Mouse (Mus musculus) testis, adult 2 months (tissue): Measurements from ENCODE around the gene Hltf.

Source experiments
- CTCF ChIP-seq: fragments of 200-500 bp; IDR thresholded peaks from 2 replicates; pipeline ENCODE4 v1.5.1; 2012; ENCODE audit warnings: low read depth, mild to moderate bottlenecking, inconsistent platforms, low read length, moderate library complexity; ENCODE audit not compliant: control insufficient read depth, insufficient read depth, insufficient replicate concordance
- POLR2A ChIP-seq: fragments of 200-500 bp; IDR thresholded peaks from 2 replicates; pipeline ENCODE4 v1.6.1; 2012; ENCODE audit warnings: low read depth, mild to moderate bottlenecking, inconsistent platforms, low read length, moderate library complexity; ENCODE audit not compliant: control insufficient read depth

GRCm38 (mm10) chr3:20132731-20133130, 75.1 kb downstream of the Hltf start:
- no peak for TF ChIP-seq CTCF
- TF ChIP-seq POLR2A, result no peak
